Mouse (Mus musculus) hindbrain, embryonic 13.5 days (tissue): ENCODE results near the gene Epn2. TPM values are rescaled to one million over a fixed set of nuclear protein-coding genes. Genes with fewer than 3 reads are reported as not detected.
A peak's percentile ranks its signal among the peaks of the same experiment; 100 is the strongest.

Experiments
- ATAC-seq: fragments of 200-750 bp; cut with Nextera tagmentation; 2 replicates; pipeline ENCODE4 v1.8.0; 2017; ENCODE audit warnings: moderate TSS enrichment; ENCODE audit not compliant: low FRiP score
- H3K27ac ChIP-seq: fragments of 300-500 bp; sonication (generic); 2 replicates; pipeline ENCODE4 v1.5.1; 2015; ENCODE audit warnings: inconsistent platforms, mild to moderate bottlenecking, moderate library complexity
- H3K27me3 ChIP-seq: fragments of 300-500 bp; sonication (generic); 2 replicates; pipeline ENCODE4 v1.6.1; 2015; ENCODE audit warnings: mild to moderate bottlenecking, inconsistent platforms
- H3K36me3 ChIP-seq: fragments of 300-500 bp; sonication (generic); 2 replicates; pipeline ENCODE4 v1.6.1; 2015; ENCODE audit warnings: mild to moderate bottlenecking, inconsistent platforms
- H3K4me1 ChIP-seq: fragments of 300-500 bp; sonication (generic); replicated peaks from 2 replicates; pipeline ENCODE4 v1.6.1; 2015; ENCODE audit warnings: inconsistent platforms
- H3K4me2 ChIP-seq: fragments of 300-500 bp; sonication (generic); 2 replicates; pipeline ENCODE4 v1.6.1; 2015; ENCODE audit warnings: inconsistent platforms, mild to moderate bottlenecking, moderate library complexity
- H3K4me3 ChIP-seq: fragments of 300-500 bp; sonication (generic); 2 replicates; pipeline ENCODE4 v1.5.1; 2015; ENCODE audit warnings: mild to moderate bottlenecking, inconsistent platforms
- H3K9ac ChIP-seq: fragments of 300-500 bp; sonication (generic); 2 replicates; pipeline ENCODE4 v1.6.1; 2015; ENCODE audit warnings: mild to moderate bottlenecking, inconsistent platforms
- H3K9me3 ChIP-seq: fragments of 300-500 bp; sonication (generic); 2 replicates; pipeline ENCODE4 v1.6.1; 2016; ENCODE audit warnings: inconsistent platforms
- WGBS: fragments of 180-500 bp; shearing (Covaris S2); methylation state at CpG from one replicate; pipeline ENCODE4 v1.1.7; 2015; 5-methylcytosine and 5-hydroxymethylcytosine counted together
- polyA plus RNA-seq: library from polyadenylated mRNA; unstranded; fragments of >200 nt; fragmentation: Nextera tagmentation; extraction: Ambion mirVana; gene quantifications from 2 replicates; pipeline ENCODE4 v1.2.1, GENCODE M21; 2015

Epn2 gene
- polyA plus RNA-seq, 1 experiment from 2014 or later: 48.1 TPM

GRCm38 (mm10) chr11:61494129-61494997 lies 85.1 kb downstream of the Epn2 start, which contains the start of gene Mapk7:
Gene Mapk7 (minus strand): TSS chr11:61494406.
- H3K4me1 ChIP-seq: peaks cover 44% of the 10 kb centered on the region
- peak within 1 kb of the TSS; percentile 79 for H3K4me2 ChIP-seq
- peak within 1 kb of the TSS; percentile 95 for H3K9ac ChIP-seq
- ATAC-seq: peak; percentile 97
- no peaks in the 10 kb centered on the region for H3K27me3 ChIP-seq
- peaks cover 33% of the 10 kb centered on the region for H3K36me3 ChIP-seq
- H3K4me3 ChIP-seq: peak within 1 kb of the TSS; percentile 91
- WGBS: under 1% methylated on average over 62 of the region's 62 CpGs
- peak within 1 kb of the TSS; percentile 94 for H3K27ac ChIP-seq
- no peaks in the 10 kb centered on the region for H3K9me3 ChIP-seq

GRCm38 (mm10) chr11:61493525-61494128 lies 85.9 kb downstream of the Epn2 start:
- no peaks in the 10 kb centered on the region for H3K9me3 ChIP-seq
- no peaks in the 10 kb centered on the region for H3K27me3 ChIP-seq
- peak overlapping the region; percentile 94 for H3K27ac ChIP-seq
- peak overlapping the region; percentile 91 for H3K4me3 ChIP-seq
- peaks cover 50% of the 10 kb centered on the region for H3K4me1 ChIP-seq
- H3K4me2 ChIP-seq: peak overlapping the region; percentile 79
- peak; percentile 78 for ATAC-seq
- WGBS: under 1% methylated on average over 41 of the region's 50 CpGs
- peak overlapping the region; percentile 95 for H3K9ac ChIP-seq
- H3K36me3 ChIP-seq: peaks cover 41% of the 10 kb centered on the region

GRCm38 (mm10) chr11:61492749-61493401 lies 86.6 kb downstream of the Epn2 start:
- Histone ChIP-seq H3K4me3 (peak overlapping the region; percentile 91), H3K9ac (peak overlapping the region; percentile 95), H3K4me1 (peaks cover 57% of the 10 kb centered on the region), H3K27me3 (no peaks in the 10 kb centered on the region), H3K36me3 (peaks cover 48% of the 10 kb centered on the region), H3K4me2 (peak overlapping the region; percentile 79), H3K9me3 (no peaks in the 10 kb centered on the region), H3K27ac (peak overlapping the region; percentile 94)
- no peak for ATAC-seq
- WGBS: 76% methylated on average over 12 of the region's 12 CpGs

- peaks cover 54% of the 10 kb centered on the region for H3K36me3 ChIP-seq
- no peak overlapping the region for H3K4me2 ChIP-seq
- no peak overlapping the region for H3K4me3 ChIP-seq
- peak overlapping the region; percentile 6; the same call in 1 of the 2 replicates for H3K9ac ChIP-seq
- no peaks in the 10 kb centered on the region for H3K9me3 ChIP-seq
- no peaks in the 10 kb centered on the region for H3K27me3 ChIP-seq
- no peak overlapping the region for H3K27ac ChIP-seq
- WGBS: 86% methylated on average over 22 of the region's 22 CpGs
- no peak for ATAC-seq
- peaks cover 76% of the 10 kb centered on the region for H3K4me1 ChIP-seq
These were observed 88.5 kb downstream of the Epn2 start for GRCm38 (mm10) chr11:61490944-61491520.

GRCm38 (mm10) chr11:61489874-61490273 lies 89.6 kb downstream of the Epn2 start:
- no peak overlapping the region for H3K27ac ChIP-seq
- peaks cover 83% of the 10 kb centered on the region for H3K4me1 ChIP-seq
- H3K36me3 ChIP-seq: peaks cover 54% of the 10 kb centered on the region
- peak overlapping the region; percentile 6; the same call in 1 of the 2 replicates for H3K9ac ChIP-seq
- ATAC-seq: no peak
- 95% methylated on average over 7 of the region's 8 CpGs for WGBS
- no peaks in the 10 kb centered on the region for H3K9me3 ChIP-seq
- no peak overlapping the region for H3K4me2 ChIP-seq
- H3K27me3 ChIP-seq: no peaks in the 10 kb centered on the region
- H3K4me3 ChIP-seq: no peak overlapping the region

- no peak overlapping the region for H3K4me3 ChIP-seq
- H3K36me3 ChIP-seq: peaks cover 54% of the 10 kb centered on the region
- no peak for ATAC-seq
- WGBS: 86% methylated on average over 2 of the region's 2 CpGs
- no peaks in the 10 kb centered on the region for H3K9me3 ChIP-seq
- peaks cover 89% of the 10 kb centered on the region for H3K4me1 ChIP-seq
- H3K27me3 ChIP-seq: no peaks in the 10 kb centered on the region
- H3K9ac ChIP-seq: peak overlapping the region; percentile 6; the same call in 1 of the 2 replicates
- no peak overlapping the region for H3K4me2 ChIP-seq
- H3K27ac ChIP-seq: no peak overlapping the region
These were observed 90.4 kb downstream of the Epn2 start for GRCm38 (mm10) chr11:61489085-61489484.

GRCm38 (mm10) chr11:61487936-61488335 lies 91.6 kb downstream of the Epn2 start:
- H3K36me3 ChIP-seq: peaks cover 54% of the 10 kb centered on the region
- H3K9ac ChIP-seq: no peak overlapping the region
- H3K4me2 ChIP-seq: no peak overlapping the region
- H3K4me1 ChIP-seq: peaks cover 91% of the 10 kb centered on the region
- 80% methylated on average over 7 of the region's 7 CpGs for WGBS
- no peaks in the 10 kb centered on the region for H3K9me3 ChIP-seq
- H3K27ac ChIP-seq: peak overlapping the region; percentile 66
- no peak overlapping the region for H3K4me3 ChIP-seq
- no peak for ATAC-seq
- H3K27me3 ChIP-seq: no peaks in the 10 kb centered on the region

- no peaks in the 10 kb centered on the region for H3K9me3 ChIP-seq
- no peak overlapping the region for H3K4me3 ChIP-seq
- H3K27ac ChIP-seq: peak overlapping the region; percentile 66
- peaks cover 51% of the 10 kb centered on the region for H3K36me3 ChIP-seq
- 21% methylated on average over 2 of the region's 2 CpGs for WGBS
- H3K4me1 ChIP-seq: peaks cover 86% of the 10 kb centered on the region
- H3K9ac ChIP-seq: no peak overlapping the region
- H3K4me2 ChIP-seq: no peak overlapping the region
- ATAC-seq: no peak
- no peaks in the 10 kb centered on the region for H3K27me3 ChIP-seq
These were observed 92.1 kb downstream of the Epn2 start for GRCm38 (mm10) chr11:61487401-61487800.

- ATAC-seq: no peak
- Histone ChIP-seq H3K27me3 (no peaks in the 10 kb centered on the region), H3K4me1 (peaks cover 83% of the 10 kb centered on the region), H3K9ac (no peak overlapping the region), H3K36me3 (peaks cover 44% of the 10 kb centered on the region), H3K27ac (peak overlapping the region; percentile 94), H3K4me3 (peak overlapping the region; percentile 23; the same call in 1 of the 2 replicates), H3K4me2 (peak overlapping the region; percentile 44), H3K9me3 (no peaks in the 10 kb centered on the region)
- WGBS: 89% methylated on average over 14 of the region's 14 CpGs
These were observed 92.8 kb downstream of the Epn2 start for GRCm38 (mm10) chr11:61486458-61487219.

- peaks cover 75% of the 10 kb centered on the region for H3K4me1 ChIP-seq
- H3K4me3 ChIP-seq: peak overlapping the region; percentile 23
- peaks cover 35% of the 10 kb centered on the region for H3K36me3 ChIP-seq
- H3K4me2 ChIP-seq: peak overlapping the region; percentile 44
- no peak for ATAC-seq
- H3K27me3 ChIP-seq: no peaks in the 10 kb centered on the region
- H3K9ac ChIP-seq: peak overlapping the region; percentile 59
- H3K9me3 ChIP-seq: no peaks in the 10 kb centered on the region
- 52% methylated on average over 22 of the region's 22 CpGs for WGBS
- H3K27ac ChIP-seq: peak overlapping the region; percentile 94
These were observed 93.7 kb downstream of the Epn2 start for GRCm38 (mm10) chr11:61485541-61486457.
